Mouse (Mus musculus) spleen, postnatal 14 days (tissue): ENCODE data around the gene Spred2.
"Not testable (repeated sequence)": the region's sequence is repeated elsewhere in the genome, so short reads cannot be mapped to it uniquely, and the experiment has no call there.

ENCODE experiments used
- DNase-seq, 2 experiments: peaks; one replicate each; pipeline ENCODE4 v3.0.0; 2021 to 2022; ENCODE audit warnings: low spot score in 2 of 2

Spred2 gene

GRCm38 (mm10) chr11:20020720-20021119, 96.5 kb downstream of the Spred2 start:
- DNase-seq, result no peak

- DNase-seq, result no peak
Measured at GRCm38 (mm10) chr11:20022462-20022861, 98.3 kb downstream of the Spred2 start.

GRCm38 (mm10) chr11:20022911-20023482, 98.8 kb downstream of the Spred2 start:
- no peak for DNase-seq

- no peak for DNase-seq
Measured at GRCm38 (mm10) chr11:20025899-20026298, 101.7 kb downstream of the Spred2 start.

DNA sequence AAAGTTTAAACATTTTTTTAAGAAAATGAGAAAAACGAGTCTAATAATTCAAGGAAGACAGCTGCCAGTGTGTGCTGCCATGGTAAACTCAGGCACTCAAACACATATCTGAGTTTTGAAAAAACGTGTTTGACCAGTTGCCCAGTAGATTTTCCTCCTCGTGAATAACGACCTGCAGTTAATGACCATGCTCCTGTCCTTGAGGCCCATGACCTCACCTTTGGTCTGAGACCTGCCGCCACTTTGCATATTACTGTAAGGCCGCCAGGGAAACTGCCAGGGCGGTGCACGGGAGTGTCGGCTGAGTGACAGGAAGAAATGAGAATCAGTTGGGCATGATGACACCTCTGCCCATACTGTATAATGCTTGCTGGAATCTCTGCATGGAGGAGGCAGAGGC, 103.5 kb downstream of the Spred2 start:
- DNase-seq, result no peak

- no peak for DNase-seq
Measured at GRCm38 (mm10) chr11:20028396-20028795, 104.2 kb downstream of the Spred2 start.

- DNase-seq, result no peak
Measured at GRCm38 (mm10) chr11:20029014-20029413, 104.8 kb downstream of the Spred2 start.

DNA sequence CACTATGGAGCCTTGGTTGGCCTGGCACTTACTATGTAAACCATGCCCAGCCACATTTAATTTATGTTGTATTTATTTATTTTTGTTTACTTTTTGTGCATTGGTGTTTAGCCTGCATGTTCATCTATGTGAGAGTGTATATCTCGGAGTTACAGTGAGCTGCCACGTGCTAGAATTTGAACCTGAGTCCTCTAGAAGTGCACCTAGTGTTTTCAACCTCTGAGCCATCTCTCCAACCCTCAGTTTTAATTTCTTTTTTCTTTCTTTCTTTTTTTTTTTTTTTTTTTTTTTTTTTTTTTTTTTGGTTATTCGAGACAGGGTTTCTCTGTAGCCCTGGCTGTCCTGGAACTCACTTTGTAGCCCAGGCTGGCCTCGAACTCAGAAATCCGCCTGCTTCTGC, 106.8 kb downstream of the Spred2 start:
- DNase-seq, result not testable (repeated sequence)

DNA sequence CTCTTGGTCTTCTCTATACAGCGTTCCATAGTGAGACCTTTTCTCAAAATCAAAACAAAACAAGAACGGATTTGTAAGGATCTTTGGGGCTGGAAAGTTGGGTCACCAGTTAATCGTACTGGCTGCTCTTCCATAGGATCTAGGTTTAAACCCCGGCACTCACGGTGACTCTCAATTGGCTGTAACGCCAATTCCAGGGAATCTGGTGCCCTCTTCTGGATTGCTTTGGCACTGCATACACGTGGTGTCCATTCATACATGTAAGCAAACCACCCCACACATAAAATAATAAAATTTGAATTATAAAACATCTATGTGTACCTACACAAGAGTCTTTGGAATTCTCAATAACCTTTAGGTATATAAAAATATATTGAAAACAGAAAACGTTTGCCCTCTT, 107.4 kb downstream of the Spred2 start:
- DNase-seq, result peak in 1 of 2 experiments; percentile 48

DNA sequence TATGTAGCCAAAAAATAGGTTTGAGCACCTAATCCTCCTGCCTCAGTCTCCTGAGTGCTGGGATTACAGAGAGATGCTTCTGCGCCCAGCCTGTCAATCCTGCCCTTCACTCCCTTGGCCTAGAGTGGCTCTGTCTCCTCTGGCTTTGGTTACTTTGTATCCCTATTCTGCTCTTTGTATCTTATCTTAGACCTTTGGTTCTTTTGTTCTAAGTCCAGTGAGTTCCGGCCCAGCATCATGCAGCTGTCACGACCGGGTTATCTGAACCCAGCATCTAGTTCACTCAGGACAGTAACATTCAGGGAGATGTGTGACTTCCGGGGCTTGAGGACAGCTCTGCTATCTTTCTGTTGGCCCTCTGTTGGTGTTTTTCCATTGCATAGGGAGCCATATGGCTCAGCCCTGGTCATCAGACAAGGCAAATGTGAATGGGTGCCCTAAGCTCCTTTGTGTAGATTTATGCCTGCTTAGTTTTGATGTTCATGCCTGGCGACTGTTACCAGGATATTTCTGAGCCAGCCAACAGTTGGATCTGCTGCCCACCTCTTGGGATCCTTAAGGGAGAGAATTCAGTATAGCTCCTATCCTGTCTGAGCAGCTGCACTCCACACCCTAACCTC, 109.5 kb downstream of the Spred2 start:
- no peak for DNase-seq

- DNase-seq, result no peak
Measured at GRCm38 (mm10) chr11:20034337-20034947, 110.3 kb downstream of the Spred2 start.

DNA sequence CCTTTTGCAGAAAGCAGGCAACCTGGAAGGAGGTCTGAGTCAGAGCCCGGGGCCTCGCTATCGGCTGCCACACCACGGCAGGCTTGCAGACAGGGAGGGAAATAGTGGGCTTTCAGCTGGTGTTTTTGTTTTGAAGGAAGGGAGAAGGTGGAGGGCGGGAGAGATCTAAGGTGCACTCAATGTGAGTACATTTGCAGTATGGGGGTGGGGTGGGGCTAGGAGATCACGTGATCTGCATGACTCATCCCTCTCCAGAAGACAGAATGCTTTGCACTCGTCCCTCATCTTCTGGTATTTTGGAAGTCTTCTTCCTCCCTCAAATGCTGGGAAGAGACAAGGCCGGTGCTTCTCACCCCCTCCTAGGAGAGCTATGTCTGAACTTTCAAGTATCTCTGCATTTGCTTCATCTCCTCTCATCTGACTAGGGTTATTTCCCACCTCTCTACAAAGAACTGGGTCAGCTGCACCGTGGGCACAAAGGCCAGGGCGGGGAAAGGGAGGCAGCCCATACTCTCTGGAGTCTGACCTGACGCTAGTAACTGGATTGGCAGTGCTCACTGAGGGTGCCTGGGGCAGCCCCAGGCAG, 111.3 kb downstream of the Spred2 start:
- no peak for DNase-seq

DNA sequence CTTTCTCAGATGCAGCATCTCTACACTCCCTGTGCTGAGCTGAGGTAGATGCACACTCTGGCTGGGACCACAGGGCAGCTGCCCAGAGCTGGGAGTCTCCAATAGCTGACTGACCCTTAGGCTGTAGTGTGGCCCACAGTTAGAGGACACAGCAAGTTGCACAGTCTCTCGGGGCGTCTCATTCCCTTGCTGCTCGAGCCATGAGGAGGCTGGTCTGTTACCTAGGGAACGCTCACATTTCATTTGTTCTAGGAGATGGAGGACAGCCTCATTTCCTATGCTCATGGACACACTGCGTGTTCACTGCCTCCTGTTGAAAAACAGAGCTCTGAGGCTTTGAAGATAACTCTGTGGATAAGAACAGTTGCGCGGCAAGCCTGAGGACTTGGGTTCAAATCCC, 111.8 kb downstream of the Spred2 start:
- DNase-seq, result no peak

- no peak for DNase-seq
Measured at GRCm38 (mm10) chr11:20037739-20038138, 113.6 kb downstream of the Spred2 start.

DNA sequence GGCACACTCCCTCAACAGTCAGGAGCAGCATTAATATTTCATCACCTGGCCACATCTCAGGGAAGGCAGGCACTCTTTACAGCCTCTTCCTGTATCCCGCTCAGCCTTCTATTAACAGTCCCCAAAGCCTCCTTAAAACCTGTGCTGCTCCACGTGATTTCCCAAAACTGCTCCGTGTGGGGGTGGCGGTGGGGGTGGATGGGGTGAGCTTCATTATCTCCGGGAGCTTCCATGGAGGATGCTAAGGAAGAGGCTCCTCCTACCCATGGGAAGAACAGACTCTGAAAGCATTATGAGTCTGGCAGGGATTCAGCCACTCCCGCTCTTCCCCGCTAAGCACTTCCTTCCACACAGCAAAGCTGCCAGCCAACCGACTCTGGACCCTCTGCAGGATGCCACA, 114.5 kb downstream of the Spred2 start:
- DNase-seq, result no peak

- DNase-seq, result no peak
Measured at GRCm38 (mm10) chr11:20041164-20041920, 117.2 kb downstream of the Spred2 start.

GRCm38 (mm10) chr11:20042106-20042505, 117.9 kb downstream of the Spred2 start:
- DNase-seq, result no peak

- DNase-seq, result no peak
Measured at GRCm38 (mm10) chr11:20043256-20043655, 119.1 kb downstream of the Spred2 start.

GRCm38 (mm10) chr11:20045586-20045985, 121.4 kb downstream of the Spred2 start:
- DNase-seq, result no peak

- no peak for DNase-seq
Measured at GRCm38 (mm10) chr11:20052814-20053536, 128.8 kb downstream of the Spred2 start.

DNA sequence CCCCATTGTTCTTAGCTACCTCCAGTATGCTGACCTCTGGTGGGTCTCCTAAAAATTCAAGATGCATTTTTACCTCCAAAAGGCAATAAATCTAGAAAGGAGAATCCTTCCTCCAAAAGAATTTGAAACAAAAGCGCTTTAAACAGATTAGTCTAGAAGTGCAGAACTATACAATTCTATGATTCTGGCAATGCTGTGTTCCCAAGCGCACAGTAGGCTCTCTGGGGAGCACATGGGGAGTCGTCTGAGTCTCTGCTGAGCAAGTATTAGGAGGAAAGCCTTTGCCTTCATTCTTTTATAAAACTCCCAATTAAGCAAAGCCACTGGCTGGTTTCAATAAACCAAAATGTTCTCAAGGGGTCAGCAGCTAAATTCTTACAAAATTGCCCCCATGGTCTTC, 129.8 kb downstream of the Spred2 start:
- no peak for DNase-seq

GRCm38 (mm10) chr11:20054617-20055016, 130.4 kb downstream of the Spred2 start:
- DNase-seq, result no peak
